Mouse (Mus musculus) c-Kit-positive CD71-positive TER-119-positive erythroid progenitor cells, embryonic 14.5 days (primary cell): ENCODE data around the gene Immp2l.
A peak's percentile ranks its signal among the peaks of the same experiment; 100 is the strongest.
"Not testable (repeated sequence)": the region's sequence is repeated elsewhere in the genome, so short reads cannot be mapped to it uniquely, and the experiment has no call there.

Experiments
- DNase-seq: peaks from one replicate; pipeline ENCODE4 v3.0.0-alpha.2; 2013; ENCODE audit warnings: low spot score

Immp2l gene

GRCm38 (mm10) chr12:41023511-41024421 lies at the start of gene Immp2l:
Gene Immp2l (plus strand): TSS chr12:41024090.
- DNase-seq = peak; percentile 98

- DNase-seq = no peak
Measured at GRCm38 (mm10) chr12:40978719-40979500, 45.0 kb upstream of the Immp2l start.

GRCm38 (mm10) chr12:40979716-40980115 lies 44.2 kb upstream of the Immp2l start:
- DNase-seq = no peak

- DNase-seq = no peak
Measured at GRCm38 (mm10) chr12:40980160-40980559, 43.7 kb upstream of the Immp2l start.

- no peak for DNase-seq
Measured at GRCm38 (mm10) chr12:40983021-40983420, 40.9 kb upstream of the Immp2l start.

- DNase-seq = no peak
Measured at GRCm38 (mm10) chr12:40984735-40985134, 39.2 kb upstream of the Immp2l start.

GRCm38 (mm10) chr12:40985791-40986190 lies 38.1 kb upstream of the Immp2l start:
- DNase-seq = no peak

- no peak for DNase-seq
Measured at GRCm38 (mm10) chr12:40988311-40989065, 35.4 kb upstream of the Immp2l start.

GRCm38 (mm10) chr12:40991647-40992046 lies 32.2 kb upstream of the Immp2l start:
- DNase-seq = no peak

- not testable (repeated sequence) for DNase-seq
Measured at GRCm38 (mm10) chr12:40992237-40992636, 31.7 kb upstream of the Immp2l start.

GRCm38 (mm10) chr12:40994846-40995245 lies 29.0 kb upstream of the Immp2l start:
- no peak for DNase-seq

- DNase-seq = no peak
Measured at GRCm38 (mm10) chr12:40995618-40996370, 28.1 kb upstream of the Immp2l start.

- no peak for DNase-seq
Measured at GRCm38 (mm10) chr12:41022516-41022915, 1.4 kb upstream of the Immp2l start.

GRCm38 (mm10) chr12:41024512-41024911 lies 622 bp downstream of the Immp2l start:
- DNase-seq = no peak

- no peak for DNase-seq
Measured at GRCm38 (mm10) chr12:41027485-41027884, 3.6 kb downstream of the Immp2l start.

GRCm38 (mm10) chr12:41031119-41031518 lies 7.2 kb downstream of the Immp2l start:
- no peak for DNase-seq

- DNase-seq = no peak
Measured at GRCm38 (mm10) chr12:41033196-41033595, 9.3 kb downstream of the Immp2l start.

- no peak for DNase-seq
Measured at GRCm38 (mm10) chr12:41039834-41040233, 15.9 kb downstream of the Immp2l start.

GRCm38 (mm10) chr12:41041737-41042136 lies 17.8 kb downstream of the Immp2l start:
- DNase-seq = no peak

- no peak for DNase-seq
Measured at GRCm38 (mm10) chr12:41044493-41045132, 20.7 kb downstream of the Immp2l start.
